Mouse (Mus musculus): ENCODE data around the gene Cst3.

DNA sequence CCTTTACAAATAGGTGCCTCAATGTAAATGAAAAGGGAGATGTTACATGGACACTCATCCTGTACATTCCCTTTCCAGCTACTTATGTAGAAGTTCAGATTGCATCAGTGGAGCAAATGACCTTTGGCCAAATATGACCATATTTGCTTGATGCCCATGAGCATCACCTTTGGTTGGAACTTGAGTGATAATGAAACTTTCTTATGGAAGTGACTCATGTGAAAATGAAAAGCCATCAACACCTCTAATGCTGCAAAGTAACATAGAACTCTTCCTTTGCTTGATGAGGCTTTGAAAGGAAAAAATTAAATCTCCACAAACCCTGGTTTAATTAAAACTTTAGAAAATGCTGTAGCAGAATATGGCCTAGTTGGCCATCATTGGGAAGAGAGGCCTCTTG is 17.6 kb upstream of the Cst3 start:
- no peak for TF ChIP-seq MYOG (IDR thresholded peaks at IDR 0.05; ENCODE audit: control insufficient read depth in 1 of 3, insufficient read depth in 1 of 3, insufficient read length in 2 of 3, low read depth in 2 of 3)
- no peak for TF ChIP-seq MAX (IDR thresholded peaks at IDR 0.05; ENCODE audit: low read depth)
- TF ChIP-seq POLR2A (IDR thresholded peaks at IDR 0.05; ENCODE audit: insufficient read length, low read depth), result no peak
- TF ChIP-seq E2F4 (IDR thresholded peaks at IDR 0.05; ENCODE audit: insufficient read depth), result no peak
